Mouse (Mus musculus) megakaryocyte, embryonic 14.5 days (primary cell): ENCODE data around the gene Zfp791. TPM values are rescaled to one million over a fixed set of nuclear protein-coding genes. Genes with fewer than 3 reads are reported as not detected.
"Not testable (repeated sequence)": the region's sequence is repeated elsewhere in the genome, so short reads cannot be mapped to it uniquely, and the experiment has no call there.

ENCODE experiments used
- H3K27me3 ChIP-seq: replicated peaks from 2 replicates; pipeline ENCODE3; 2012; ENCODE audit warnings: inconsistent platforms
- H3K36me3 ChIP-seq: replicated peaks from 2 replicates; pipeline ENCODE3; 2012; ENCODE audit warnings: low read length, inconsistent platforms, mixed read lengths
- H3K4me1 ChIP-seq: 2 replicates; pipeline ENCODE4 v1.6.1; 2012; ENCODE audit warnings: inconsistent platforms
- H3K4me3 ChIP-seq: replicated peaks from 2 replicates; pipeline ENCODE3; 2012; ENCODE audit warnings: moderate library complexity, mild to moderate bottlenecking, inconsistent platforms
- H3K9me3 ChIP-seq: 2 replicates; pipeline ENCODE4 v1.6.1; 2012; ENCODE audit warnings: inconsistent platforms
- FLI1 ChIP-seq: IDR thresholded peaks from 2 replicates; pipeline ENCODE4 v1.6.1; 2012; ENCODE audit warnings: low read length, inconsistent platforms, mixed read lengths
- GATA1 ChIP-seq: IDR thresholded peaks from 3 replicates; pipeline ENCODE4 v1.6.1; 2012; ENCODE audit warnings: mixed read lengths, low read length, inconsistent platforms, borderline replicate concordance
- polyA plus RNA-seq: library from polyadenylated mRNA; stranded (reverse); fragments of >175 nt; gene quantifications from 2 replicates; pipeline ENCODE4 v1.2.3, GENCODE M21; 2012; ENCODE audit warnings: low replicate concordance; ENCODE audit not compliant: insufficient read depth

The Zfp791 gene
- polyA plus RNA-seq, 1 experiment = not detected

DNA sequence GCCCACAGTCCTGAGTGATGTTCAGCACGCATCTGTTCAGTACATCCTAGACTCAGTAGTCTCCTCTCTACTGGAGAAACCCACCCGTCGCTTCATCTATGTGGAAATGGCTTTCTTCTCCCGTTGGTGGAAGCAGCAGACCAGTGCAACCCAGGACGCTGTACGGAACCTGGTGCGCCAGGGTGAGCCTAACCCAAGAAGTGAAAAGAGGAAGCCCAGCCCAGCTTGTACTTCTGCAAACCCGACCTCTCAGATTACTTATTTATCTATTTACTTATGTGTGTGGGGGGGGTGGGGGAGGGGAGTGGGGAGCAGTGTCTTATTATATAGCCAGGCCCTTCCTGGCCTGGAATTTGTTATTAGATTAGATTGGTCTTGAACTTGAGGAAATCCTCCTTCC is 38.3 kb downstream of the Zfp791 start:
- H3K4me3 ChIP-seq = peak overlapping the region; percentile 94
- peaks cover 55% of the 10 kb centered on the region for H3K4me1 ChIP-seq
- TF ChIP-seq FLI1 = no peak
- H3K36me3 ChIP-seq = peaks cover 45% of the 10 kb centered on the region
- no peaks in the 10 kb centered on the region for H3K27me3 ChIP-seq
- H3K9me3 ChIP-seq = no peaks in the 10 kb centered on the region

DNA sequence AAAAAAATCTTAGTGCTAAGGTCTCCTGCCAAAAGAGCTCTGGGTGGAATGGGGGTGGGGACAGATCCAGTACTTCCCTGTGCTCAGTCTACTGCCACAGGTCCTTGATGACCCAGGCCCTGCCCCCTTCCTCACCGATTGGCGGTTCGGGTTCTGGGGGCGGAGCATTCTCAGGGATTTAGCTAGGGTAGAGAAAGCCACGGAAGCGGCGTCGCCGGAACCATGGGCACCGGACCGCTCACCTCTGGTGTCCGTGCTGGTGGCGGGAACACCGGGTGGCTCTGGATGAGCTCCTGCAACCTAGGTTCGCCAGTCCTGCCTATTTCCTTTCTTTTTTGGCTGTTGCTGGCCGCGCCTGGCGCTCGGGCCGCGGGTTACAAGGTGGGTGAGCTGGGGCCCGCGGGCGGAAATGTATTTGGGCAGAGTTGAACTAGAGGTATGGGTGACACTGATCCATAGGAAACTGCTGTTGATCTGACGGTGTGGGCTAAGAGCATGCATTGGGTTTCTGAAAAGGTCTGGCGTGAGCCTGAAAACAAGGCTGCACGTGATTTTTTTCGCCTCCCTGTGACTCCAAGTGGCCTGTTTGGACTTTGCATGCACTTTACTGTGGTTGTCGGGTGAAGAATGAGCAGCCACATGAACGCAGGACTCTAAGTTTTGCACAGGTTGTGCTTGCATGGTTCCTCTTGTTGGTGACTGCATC is 39.6 kb downstream of the Zfp791 start, which contains the start of gene Man2b1:
TSS of gene Man2b1 (plus strand) at position 163 of the 706 bp plus-strand sequence.
- H3K4me1 ChIP-seq = peaks cover 69% of the 10 kb centered on the region
- peak within 1 kb of the TSS; percentile 94 for H3K4me3 ChIP-seq
- no peaks in the 10 kb centered on the region for H3K9me3 ChIP-seq
- peaks cover 45% of the 10 kb centered on the region for H3K36me3 ChIP-seq
- no peaks in the 10 kb centered on the region for H3K27me3 ChIP-seq
- TF ChIP-seq FLI1 (no peak), GATA1 (no peak)

DNA sequence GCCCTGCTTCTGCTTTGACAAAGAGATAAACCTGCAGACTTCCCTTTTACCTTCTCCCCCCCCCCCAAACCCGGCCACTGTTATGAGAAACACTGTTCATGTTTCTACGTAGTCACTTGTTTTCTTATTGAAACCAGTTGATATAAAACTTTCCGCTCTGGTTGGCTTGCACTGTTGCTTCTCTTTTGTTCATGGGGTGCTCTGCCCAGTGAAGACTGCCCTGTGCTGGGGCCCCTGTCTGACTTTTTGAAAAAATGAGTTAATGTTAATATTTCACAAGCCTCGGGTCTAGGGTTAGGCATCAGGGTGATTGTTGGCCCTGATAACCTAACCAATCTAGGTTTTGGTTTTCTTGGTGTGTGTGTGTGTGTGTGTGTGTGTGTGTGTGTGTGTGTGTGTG is 40.7 kb downstream of the Zfp791 start:
- H3K4me3 ChIP-seq = peak overlapping the region; percentile 94
- H3K36me3 ChIP-seq = peaks cover 41% of the 10 kb centered on the region
- not testable (repeated sequence) for H3K9me3 ChIP-seq, H3K27me3 ChIP-seq
- peaks cover 70% of the 10 kb centered on the region for H3K4me1 ChIP-seq

DNA sequence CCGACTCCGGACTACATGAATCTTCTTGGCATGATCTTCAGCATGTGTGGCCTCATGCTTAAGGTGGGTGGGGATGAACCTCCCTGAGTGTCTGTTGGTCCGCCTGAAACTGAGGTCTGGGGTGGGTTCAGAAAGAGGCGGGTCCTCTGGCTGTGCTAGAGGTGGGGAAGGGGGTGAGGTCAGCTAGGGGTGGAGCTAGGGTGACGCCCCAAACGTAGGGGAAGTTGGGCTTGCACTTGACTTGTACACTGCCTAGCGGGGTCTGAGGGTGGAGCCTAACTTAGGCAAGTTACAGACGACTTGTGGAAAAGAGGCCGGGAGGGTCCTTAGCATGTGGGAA is 41.7 kb downstream of the Zfp791 start, which contains the start of gene Wdr83:
TSS of gene Wdr83 (minus strand) at position 91 of the 340 bp plus-strand sequence.
- H3K36me3 ChIP-seq = peaks cover 40% of the 10 kb centered on the region
- H3K4me3 ChIP-seq = peak within 1 kb of the TSS; percentile 99
- TF ChIP-seq GATA1 (no peak), FLI1 (no peak)
- peaks cover 75% of the 10 kb centered on the region for H3K4me1 ChIP-seq
- H3K27me3 ChIP-seq = no peaks in the 10 kb centered on the region
- no peaks in the 10 kb centered on the region for H3K9me3 ChIP-seq

DNA sequence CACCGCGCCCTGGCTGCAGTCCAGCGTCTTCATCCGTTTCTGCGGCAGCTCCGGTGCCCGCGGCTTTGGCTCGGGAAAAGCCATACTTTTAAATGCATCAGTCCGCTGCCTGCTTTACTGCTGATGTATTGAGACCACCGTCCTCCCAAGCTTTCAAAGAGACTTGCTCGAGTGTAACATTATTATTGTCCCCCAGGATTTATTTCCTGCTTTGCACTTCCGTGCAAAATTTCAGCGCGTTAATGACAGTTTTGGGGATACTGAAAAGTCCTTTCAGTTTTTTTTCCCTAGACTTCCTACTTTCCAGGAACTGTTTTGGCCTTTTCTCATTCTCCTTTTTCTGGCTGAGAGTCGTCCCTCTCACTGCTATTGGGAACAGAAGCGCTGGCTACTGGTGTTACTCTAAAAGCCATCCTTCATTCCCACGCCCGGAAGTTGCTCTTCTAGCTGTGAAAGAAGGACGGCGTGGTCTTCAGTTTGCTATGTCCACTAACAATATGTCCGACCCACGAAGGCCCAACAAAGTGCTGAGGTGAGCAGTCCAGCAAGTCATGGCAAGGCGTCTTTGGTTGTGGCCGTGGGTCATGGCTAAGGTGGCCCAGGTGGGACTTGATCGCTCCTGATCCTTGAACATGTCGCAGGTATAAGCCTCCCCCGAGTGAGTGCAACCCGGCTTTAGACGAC is 42.2 kb downstream of the Zfp791 start, which contains the start of gene Wdr83os:
TSS of gene Wdr83os (plus strand) at position 209 of the 684 bp plus-strand sequence.
- H3K9me3 ChIP-seq = no peaks in the 10 kb centered on the region
- no peaks in the 10 kb centered on the region for H3K27me3 ChIP-seq
- peaks cover 42% of the 10 kb centered on the region for H3K36me3 ChIP-seq
- peak within 1 kb of the TSS; percentile 99 for H3K4me3 ChIP-seq
- H3K4me1 ChIP-seq = peaks cover 77% of the 10 kb centered on the region
- TF ChIP-seq FLI1 (no peak), GATA1 (no peak)

DNA sequence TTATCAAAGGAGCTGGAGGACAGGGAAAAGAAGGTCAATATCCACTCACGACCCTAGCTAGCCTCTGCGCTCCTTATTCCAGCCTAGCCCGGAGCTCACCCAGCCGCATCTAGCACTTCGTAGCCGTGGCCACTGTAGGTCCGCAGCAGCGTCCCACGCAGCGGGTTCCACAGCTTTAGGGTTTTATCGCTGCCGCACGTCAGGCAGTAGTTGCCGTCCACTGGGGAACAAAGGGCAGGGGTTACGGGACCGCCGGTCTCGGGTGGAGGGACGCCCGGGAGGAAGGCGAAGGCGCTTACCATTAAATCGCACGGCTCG is 42.7 kb downstream of the Zfp791 start:
- peaks cover 42% of the 10 kb centered on the region for H3K36me3 ChIP-seq
- TF ChIP-seq GATA1 = no peak
- TF ChIP-seq FLI1 = no peak
- H3K9me3 ChIP-seq = no peaks in the 10 kb centered on the region
- H3K27me3 ChIP-seq = no peaks in the 10 kb centered on the region
- H3K4me1 ChIP-seq = peaks cover 72% of the 10 kb centered on the region
- H3K4me3 ChIP-seq = peak overlapping the region; percentile 99

DNA sequence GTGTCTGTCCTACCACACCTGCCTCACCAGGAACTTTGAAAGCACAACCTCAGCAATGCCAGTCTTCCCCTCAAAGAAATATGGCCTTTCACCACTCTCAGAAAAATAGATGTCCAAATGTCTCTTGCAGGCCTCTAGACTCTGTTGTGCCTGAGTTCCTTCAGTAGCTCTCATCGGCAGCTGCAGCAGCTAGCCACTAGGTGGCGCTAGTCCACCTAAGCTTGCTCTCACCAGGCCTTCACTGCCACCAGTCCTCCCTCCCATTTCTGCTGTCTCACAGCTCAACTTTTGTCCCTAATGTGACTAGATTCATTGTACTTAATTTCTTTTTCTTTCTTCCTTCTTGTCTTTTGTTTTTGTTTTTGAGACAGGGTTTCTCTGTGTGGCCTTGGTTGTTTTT is 45.9 kb downstream of the Zfp791 start:
- TF ChIP-seq FLI1 (no peak), GATA1 (no peak)
- Histone ChIP-seq H3K4me1 (peaks cover 63% of the 10 kb centered on the region), H3K36me3 (peaks cover 62% of the 10 kb centered on the region), H3K4me3 (no peak overlapping the region), H3K27me3 (no peaks in the 10 kb centered on the region), H3K9me3 (no peaks in the 10 kb centered on the region)

DNA sequence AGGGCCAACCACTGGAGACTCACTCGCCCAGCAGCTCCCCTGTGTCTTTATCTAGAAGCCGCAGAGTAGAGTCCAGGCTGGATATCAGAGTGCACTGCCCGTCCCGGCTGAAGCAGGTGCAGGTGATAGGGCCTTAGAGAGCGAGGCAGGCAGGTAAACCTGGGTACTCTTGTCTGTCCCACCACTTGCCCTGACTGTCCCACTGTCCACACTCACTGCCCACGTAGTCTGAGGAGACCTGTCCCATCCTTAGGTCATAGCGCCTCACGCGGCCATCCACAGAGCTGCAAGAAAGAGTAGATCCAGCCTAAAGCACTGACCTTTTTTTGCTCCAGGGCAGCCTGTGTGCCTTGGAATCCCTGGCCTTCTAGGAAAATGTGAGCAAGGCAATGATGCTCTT is 46.9 kb downstream of the Zfp791 start:
- Histone ChIP-seq H3K36me3 (peaks cover 62% of the 10 kb centered on the region), H3K4me1 (peaks cover 56% of the 10 kb centered on the region), H3K4me3 (no peak overlapping the region), H3K27me3 (no peaks in the 10 kb centered on the region), H3K9me3 (no peaks in the 10 kb centered on the region)
- no peak for TF ChIP-seq GATA1
- TF ChIP-seq FLI1 = no peak

DNA sequence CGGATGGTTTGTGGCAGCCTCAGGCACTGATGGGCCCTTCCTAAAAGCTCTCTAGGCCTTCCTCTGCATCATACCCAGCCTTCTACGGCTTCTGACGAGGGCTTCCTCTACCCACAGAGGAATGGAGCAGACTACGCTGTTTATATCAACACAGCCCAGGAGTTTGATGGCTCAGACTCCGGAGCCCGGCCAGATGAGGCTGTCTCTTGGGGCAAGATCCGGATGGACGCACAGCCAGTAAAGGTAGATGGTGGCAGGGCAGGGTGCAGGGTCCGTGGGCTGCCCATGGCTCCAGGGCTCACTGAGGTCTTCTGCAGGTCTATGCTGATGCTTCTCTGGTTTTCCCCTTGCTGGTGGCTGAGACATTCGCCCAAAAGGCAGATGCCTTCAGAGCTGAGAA is 48.3 kb downstream of the Zfp791 start:
- Histone ChIP-seq H3K27me3 (no peaks in the 10 kb centered on the region), H3K4me3 (no peak overlapping the region), H3K9me3 (no peaks in the 10 kb centered on the region), H3K4me1 (peaks cover 54% of the 10 kb centered on the region), H3K36me3 (peaks cover 66% of the 10 kb centered on the region)
- TF ChIP-seq FLI1 (no peak), GATA1 (no peak)

DNA sequence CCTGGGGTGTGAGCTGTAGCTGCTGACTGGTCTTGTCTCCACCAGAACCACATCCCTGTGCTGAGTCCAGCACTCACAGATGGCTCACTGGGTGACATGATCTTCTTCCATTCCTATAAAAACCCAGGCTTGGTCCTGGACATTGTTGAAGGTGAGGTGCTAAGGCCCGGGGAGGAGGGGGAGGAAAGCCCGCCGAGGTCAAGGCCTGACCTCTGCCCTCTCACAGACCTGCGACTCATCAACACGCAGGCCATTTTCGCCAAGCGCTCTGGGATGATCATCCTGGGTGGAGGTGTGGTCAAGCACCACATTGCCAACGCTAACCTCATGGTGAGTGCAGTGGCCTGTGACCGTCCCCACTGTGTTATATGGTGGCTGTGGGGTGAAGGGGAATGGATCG is 48.7 kb downstream of the Zfp791 start:
- TF ChIP-seq FLI1 = no peak
- no peak for TF ChIP-seq GATA1
- H3K36me3 ChIP-seq = peaks cover 63% of the 10 kb centered on the region

More for the DNA sequence above, 48.7 kb downstream of the Zfp791 start:
- Histone ChIP-seq H3K4me1 (peaks cover 49% of the 10 kb centered on the region), H3K27me3 (no peaks in the 10 kb centered on the region), H3K9me3 (no peaks in the 10 kb centered on the region), H3K4me3 (peak overlapping the region; percentile 55)
